Mouse (Mus musculus) liver, embryonic 15.5 days (tissue): Measurements from ENCODE around the gene Ttll9. TPM values are rescaled to one million over a fixed set of nuclear protein-coding genes. Genes with fewer than 3 reads are reported as not detected.

Experiments
- ATAC-seq: fragments of 200-750 bp; cut with Nextera tagmentation; 2 replicates; pipeline ENCODE4 v1.8.0; 2017; ENCODE audit warnings: moderate number of reproducible peaks, mild to moderate bottlenecking, moderate library complexity; ENCODE audit not compliant: insufficient read depth
- H3K27ac ChIP-seq: fragments of 300-500 bp; sonication (generic); replicated peaks from 2 replicates; pipeline ENCODE4 v1.5.1; 2015; ENCODE audit warnings: mild to moderate bottlenecking, inconsistent platforms
- H3K27me3 ChIP-seq: fragments of 300-500 bp; sonication (generic); 2 replicates; pipeline ENCODE4 v1.6.1; 2015; ENCODE audit warnings: mild to moderate bottlenecking, inconsistent platforms
- H3K36me3 ChIP-seq: fragments of 300-500 bp; sonication (generic); replicated peaks from 2 replicates; pipeline ENCODE4 v1.6.1; 2015; ENCODE audit warnings: moderate library complexity, mild to moderate bottlenecking, inconsistent platforms
- H3K4me1 ChIP-seq: fragments of 300-500 bp; sonication (generic); replicated peaks from 2 replicates; pipeline ENCODE4 v1.6.1; 2015; ENCODE audit warnings: inconsistent platforms
- H3K4me2 ChIP-seq: fragments of 300-500 bp; sonication (generic); 2 replicates; pipeline ENCODE4 v1.6.1; 2015; ENCODE audit warnings: moderate library complexity, mild to moderate bottlenecking, inconsistent platforms
- H3K4me3 ChIP-seq: fragments of 300-500 bp; sonication (generic); replicated peaks from 2 replicates; pipeline ENCODE4 v1.5.1; 2015; ENCODE audit warnings: mild to moderate bottlenecking, inconsistent platforms
- H3K9ac ChIP-seq: fragments of 300-500 bp; sonication (generic); 2 replicates; pipeline ENCODE4 v1.6.1; 2015; ENCODE audit warnings: moderate library complexity, mild to moderate bottlenecking, inconsistent platforms
- H3K9me3 ChIP-seq: fragments of 300-500 bp; sonication (generic); replicated peaks from 2 replicates; pipeline ENCODE4 v1.6.1; 2016; ENCODE audit warnings: inconsistent platforms
- WGBS: fragments of 180-500 bp; shearing (Covaris S2); methylation state at CpG from one replicate; pipeline ENCODE4 v1.1.7; 2015; ENCODE audit warnings: mixed read lengths; ENCODE audit not compliant: insufficient replicate concordance; 5-methylcytosine and 5-hydroxymethylcytosine counted together
- polyA plus RNA-seq: library from polyadenylated mRNA; unstranded; fragments of >200 nt; fragmentation: Nextera tagmentation; extraction: Ambion mirVana; gene quantifications from 2 replicates; pipeline ENCODE4 v1.2.1, GENCODE M21; 2015

Gene Ttll9
- polyA plus RNA-seq, 1 experiment from 2014 or later, result 0.12 TPM

DNA sequence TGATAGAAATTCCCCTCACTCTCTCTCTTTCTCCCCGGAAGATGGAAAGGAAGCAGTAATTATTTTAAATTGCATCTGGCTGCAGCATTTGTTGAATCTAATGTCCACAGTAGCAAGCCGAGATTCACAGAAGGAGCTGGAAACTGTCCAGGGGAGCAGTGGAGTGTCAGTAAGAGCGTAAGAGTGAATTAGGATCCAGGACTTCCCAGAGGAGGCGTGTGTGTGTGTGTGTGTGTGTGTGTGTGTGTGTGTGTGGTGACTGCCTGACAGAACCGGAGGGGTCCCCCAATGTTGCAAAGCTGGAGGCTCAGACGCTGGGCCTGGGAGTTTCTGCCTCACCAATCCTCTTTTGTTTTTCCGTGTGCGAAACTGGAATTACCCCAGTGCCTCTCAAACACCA, 53.5 kb downstream of the Ttll9 start:
- Histone ChIP-seq H3K4me1 (peaks cover 13% of the 10 kb centered on the region), H3K9ac (no peak overlapping the region), H3K4me2 (peak overlapping the region; percentile 91; the same call in 1 of the 2 replicates), H3K9me3 (no peaks in the 10 kb centered on the region), H3K36me3 (peaks cover 27% of the 10 kb centered on the region), H3K4me3 (no peak overlapping the region), H3K27me3 (peaks cover 21% of the 10 kb centered on the region), H3K27ac (no peak overlapping the region)
- 42% methylated on average over 8 of the region's 8 CpGs for WGBS
- no peak for ATAC-seq

DNA sequence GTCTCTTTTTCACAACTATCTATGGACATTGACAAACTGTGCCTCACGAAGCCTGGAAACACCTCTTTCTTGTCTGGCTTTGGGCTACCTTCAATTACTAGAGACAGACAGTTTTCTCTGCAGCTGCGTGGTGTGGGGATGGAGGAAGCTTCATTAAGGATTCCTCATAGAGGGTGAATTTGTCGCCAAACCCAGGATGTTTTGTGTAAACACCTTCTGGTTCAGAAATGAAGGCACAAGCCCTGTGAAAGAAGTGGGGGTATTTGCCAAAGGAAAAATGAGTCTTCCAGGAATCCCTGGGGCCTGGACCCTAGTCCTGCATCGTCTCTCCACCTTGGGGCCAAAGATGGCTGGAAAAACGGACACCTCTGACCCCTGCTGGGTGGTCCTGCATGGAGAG, 54.5 kb downstream of the Ttll9 start:
- Histone ChIP-seq H3K36me3 (peaks cover 19% of the 10 kb centered on the region), H3K27ac (no peak overlapping the region), H3K4me2 (no peak overlapping the region), H3K4me1 (peaks cover 13% of the 10 kb centered on the region), H3K27me3 (peaks cover 21% of the 10 kb centered on the region), H3K9ac (no peak overlapping the region), H3K4me3 (no peak overlapping the region), H3K9me3 (no peaks in the 10 kb centered on the region)
- no peak for ATAC-seq
- 32% methylated on average over 5 of the region's 5 CpGs for WGBS

DNA sequence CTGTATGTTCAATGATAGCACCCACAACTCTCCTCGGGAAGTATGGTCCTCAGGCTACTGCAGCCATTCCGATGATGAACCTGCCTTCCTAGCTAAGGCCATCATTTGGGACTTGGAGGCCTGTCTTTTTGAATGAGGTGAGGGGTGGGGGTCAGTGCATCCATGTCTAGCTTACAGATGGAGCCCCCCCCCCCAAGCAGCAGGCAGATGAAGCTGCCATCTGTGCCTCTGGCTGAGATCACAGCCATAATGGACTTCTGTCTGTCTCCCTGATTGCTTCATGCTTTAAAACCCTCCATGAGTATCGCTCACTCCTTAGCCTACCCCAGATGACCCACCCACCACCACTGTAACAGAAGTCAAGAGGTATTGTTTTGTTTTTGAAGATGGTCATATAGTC, 57.1 kb downstream of the Ttll9 start:
- WGBS, result 67% methylated on average over 3 of the region's 3 CpGs
- Histone ChIP-seq H3K36me3 (no peaks in the 10 kb centered on the region), H3K4me1 (peaks cover 6% of the 10 kb centered on the region), H3K9me3 (no peaks in the 10 kb centered on the region), H3K4me3 (no peak overlapping the region), H3K27ac (no peak overlapping the region), H3K27me3 (peaks cover 21% of the 10 kb centered on the region), H3K9ac (no peak overlapping the region), H3K4me2 (no peak overlapping the region)
- no peak for ATAC-seq

DNA sequence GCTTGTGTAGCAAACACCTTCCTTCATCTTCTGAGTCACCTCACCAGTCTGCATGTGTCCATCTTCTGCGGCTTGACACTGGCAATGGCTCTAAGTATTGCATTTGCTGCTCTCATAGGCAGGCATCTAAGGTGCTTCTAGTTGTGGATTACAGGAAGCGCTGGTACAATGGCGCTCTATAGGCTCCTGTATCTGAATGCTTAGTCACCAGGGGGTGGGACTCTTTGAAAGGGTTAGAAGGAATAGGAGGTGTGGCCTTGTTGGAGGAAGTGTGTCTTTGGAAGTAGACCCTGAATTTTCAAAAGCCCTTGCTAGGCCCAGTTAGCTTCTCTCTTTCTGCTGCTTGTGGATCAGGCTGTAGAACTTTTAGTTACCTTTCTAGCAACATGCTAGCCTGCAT, 58.9 kb downstream of the Ttll9 start:
- no peak for ATAC-seq
- 45% methylated on average over 3 of the region's 3 CpGs for WGBS
- H3K4me1 ChIP-seq, result no peaks in the 10 kb centered on the region

DNA sequence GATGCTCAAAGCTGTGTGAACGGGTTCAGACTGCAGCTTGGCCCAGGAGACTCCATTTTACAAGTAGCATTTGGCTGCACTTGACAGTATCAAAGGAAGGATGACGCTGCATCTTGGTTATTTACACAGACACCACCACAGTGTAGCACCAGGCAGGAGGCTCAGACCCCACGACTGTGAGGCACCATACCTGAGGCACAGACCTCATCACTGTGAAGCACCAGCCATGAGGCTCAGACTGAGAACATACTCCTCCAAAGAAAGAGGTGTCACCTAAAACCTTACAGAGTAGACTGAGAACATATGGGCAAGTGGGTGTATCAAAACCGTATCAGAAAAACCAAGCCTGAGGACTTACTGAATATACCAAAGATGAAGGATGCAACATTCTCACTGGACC, 60.6 kb downstream of the Ttll9 start:
- 37% methylated on average over 4 of the region's 4 CpGs for WGBS
- Histone ChIP-seq H3K27ac (no peak overlapping the region), H3K4me1 (no peaks in the 10 kb centered on the region), H3K4me3 (no peak overlapping the region), H3K9ac (no peak overlapping the region), H3K27me3 (peaks cover 18% of the 10 kb centered on the region; the same call in 1 of the 2 replicates), H3K9me3 (no peaks in the 10 kb centered on the region), H3K4me2 (no peak overlapping the region), H3K36me3 (no peaks in the 10 kb centered on the region)
- no peak for ATAC-seq

More for the DNA sequence above, 58.9 kb downstream of the Ttll9 start:
- Histone ChIP-seq H3K4me3 (no peak overlapping the region), H3K36me3 (no peaks in the 10 kb centered on the region), H3K9me3 (no peaks in the 10 kb centered on the region), H3K27ac (no peak overlapping the region), H3K9ac (no peak overlapping the region), H3K4me2 (no peak overlapping the region), H3K27me3 (peaks cover 21% of the 10 kb centered on the region)

DNA sequence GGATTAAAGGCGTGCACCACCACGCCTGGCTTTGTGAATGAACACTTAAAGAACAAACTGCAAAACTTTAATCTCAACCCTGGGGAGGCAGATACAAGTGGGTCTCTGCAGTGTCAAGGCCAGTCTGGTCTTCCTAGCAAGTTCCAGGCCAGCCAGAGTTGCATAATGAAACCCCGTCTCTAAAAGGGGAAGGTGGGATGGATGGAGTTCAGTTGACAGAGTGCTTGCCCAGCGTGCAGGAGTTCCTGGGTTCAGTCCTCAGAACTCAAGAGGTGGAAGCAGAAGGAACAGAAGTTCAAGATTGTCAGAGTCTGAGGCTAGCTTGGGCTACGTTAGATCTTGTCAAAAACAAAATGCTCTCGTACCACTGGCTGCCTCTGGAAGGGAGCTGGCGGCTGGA, 63.8 kb downstream of the Ttll9 start:
- H3K4me1 ChIP-seq, result no peaks in the 10 kb centered on the region
- H3K27me3 ChIP-seq, result peaks cover 36% of the 10 kb centered on the region
- no peak overlapping the region for H3K4me3 ChIP-seq
- no peaks in the 10 kb centered on the region for H3K9me3 ChIP-seq
- H3K4me2 ChIP-seq, result no peak overlapping the region
- H3K36me3 ChIP-seq, result no peaks in the 10 kb centered on the region
- WGBS, result 47% methylated on average over 7 of the region's 7 CpGs
- no peak overlapping the region for H3K9ac ChIP-seq
- H3K27ac ChIP-seq, result no peak overlapping the region
- ATAC-seq, result no peak

DNA sequence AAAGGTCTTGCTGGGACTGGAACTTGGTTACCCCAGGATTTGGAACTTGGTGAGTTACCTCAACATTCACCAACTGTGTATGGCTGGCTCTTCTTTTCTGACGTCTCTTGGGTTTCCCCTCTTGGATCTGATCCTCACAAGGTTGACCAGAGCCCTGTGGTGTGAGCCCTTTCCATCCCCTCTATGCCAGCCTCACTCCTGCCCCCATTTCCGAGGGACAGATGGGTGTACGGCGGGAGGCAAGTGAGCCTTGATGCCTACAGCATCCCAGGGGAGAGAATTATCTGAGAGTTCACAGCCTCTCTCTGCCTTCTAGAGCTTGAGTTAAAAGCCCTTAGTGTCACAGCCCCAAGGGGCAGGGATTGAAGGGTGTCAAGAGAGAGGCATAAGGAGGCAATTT, 65.2 kb downstream of the Ttll9 start:
- H3K27ac ChIP-seq, result no peak overlapping the region
- no peak for ATAC-seq
- no peak overlapping the region for H3K9ac ChIP-seq
- H3K4me1 ChIP-seq, result peaks cover 8% of the 10 kb centered on the region; the same call in 1 of the 2 replicates
- H3K4me2 ChIP-seq, result no peak overlapping the region
- no peak overlapping the region for H3K4me3 ChIP-seq
- WGBS, result 36% methylated on average over 4 of the region's 4 CpGs
- peaks cover 51% of the 10 kb centered on the region for H3K27me3 ChIP-seq
- H3K9me3 ChIP-seq, result no peaks in the 10 kb centered on the region
- H3K36me3 ChIP-seq, result no peaks in the 10 kb centered on the region

DNA sequence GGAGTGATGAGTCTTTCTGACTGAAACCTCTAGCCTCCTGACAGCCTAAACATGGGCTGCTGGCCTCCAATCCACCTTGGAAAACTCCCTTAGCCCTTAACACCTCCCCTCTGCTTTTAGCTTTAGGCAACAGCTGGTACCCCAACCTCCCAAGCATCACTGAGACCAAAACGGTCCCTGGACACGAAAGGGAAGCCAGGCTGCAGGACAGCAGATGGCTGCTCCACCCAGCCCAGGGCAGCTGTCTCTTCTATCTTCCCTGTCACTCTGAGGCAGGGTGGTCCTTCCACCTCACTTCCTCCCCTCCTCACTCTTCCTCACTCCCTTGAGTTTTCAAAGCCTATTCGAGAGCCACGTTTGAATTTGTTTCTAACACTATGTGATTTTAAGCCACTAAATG, 68.1 kb downstream of the Ttll9 start:
- Histone ChIP-seq H3K4me1 (peaks cover 8% of the 10 kb centered on the region; the same call in 1 of the 2 replicates), H3K4me3 (no peak overlapping the region), H3K27ac (no peak overlapping the region), H3K4me2 (no peak overlapping the region), H3K9ac (no peak overlapping the region), H3K27me3 (peaks cover 80% of the 10 kb centered on the region), H3K36me3 (no peaks in the 10 kb centered on the region), H3K9me3 (no peaks in the 10 kb centered on the region)
- WGBS, result 13% methylated on average over 4 of the region's 4 CpGs
- ATAC-seq, result no peak

DNA sequence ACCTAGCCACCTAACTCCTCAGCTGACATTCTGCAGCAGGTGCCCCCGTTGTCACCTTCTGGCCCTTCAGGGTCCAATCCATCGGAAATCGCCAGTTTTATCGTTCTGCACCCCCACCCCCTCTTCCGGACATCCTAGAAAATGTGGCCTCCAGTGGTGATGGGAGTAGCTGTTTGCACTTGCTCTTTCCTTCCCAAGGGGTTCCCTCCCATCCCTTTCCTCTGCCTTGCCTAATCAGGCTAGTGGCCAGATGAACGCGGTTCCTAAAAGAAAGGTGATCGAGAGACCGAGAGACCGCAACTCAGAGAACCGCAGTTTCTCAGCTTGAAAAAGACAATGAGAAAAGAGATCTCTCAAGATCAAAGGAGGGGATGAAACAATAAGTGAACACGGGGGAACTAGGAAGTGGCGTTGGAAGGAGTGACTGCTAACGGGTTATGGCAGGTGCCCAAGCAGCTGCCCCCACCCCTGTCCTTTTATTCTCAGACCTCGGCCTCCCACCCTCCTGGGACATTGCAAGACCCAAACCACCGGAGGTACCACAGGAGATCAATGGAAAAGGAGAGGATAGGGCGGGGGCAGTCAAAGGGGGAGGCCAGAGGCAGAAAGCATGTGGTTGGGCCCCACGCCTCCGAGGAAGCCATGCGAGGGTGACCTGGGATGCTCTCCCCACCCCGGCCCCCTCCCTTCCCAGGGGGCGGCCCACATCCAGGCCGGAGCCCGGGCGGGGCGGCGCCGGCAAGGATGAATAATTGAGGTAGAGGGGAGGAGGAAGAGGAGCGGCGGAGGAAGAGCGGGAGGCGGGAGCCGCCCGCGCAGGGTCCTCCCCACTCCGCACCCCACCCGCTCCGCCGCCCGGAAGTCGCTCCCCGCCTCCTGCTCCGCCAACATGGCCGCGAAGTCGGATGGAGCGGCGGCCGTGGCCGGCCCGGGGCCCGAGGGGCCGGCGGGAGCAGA, 69.1 kb downstream of the Ttll9 start, which contains the start of gene Xkr7:
Xkr7 (plus strand) TSS at position 727 of the 957 bp plus-strand sequence.
- Histone ChIP-seq H3K9ac (no peak within 1 kb of the TSS), H3K9me3 (no peaks in the 10 kb centered on the region), H3K27me3 (peaks cover 81% of the 10 kb centered on the region), H3K27ac (no peak within 1 kb of the TSS), H3K36me3 (no peaks in the 10 kb centered on the region), H3K4me3 (peak within 1 kb of the TSS; percentile 34), H3K4me1 (peaks cover 8% of the 10 kb centered on the region; the same call in 1 of the 2 replicates), H3K4me2 (peak within 1 kb of the TSS; percentile 63)
- WGBS, result 2% methylated on average over 48 of the region's 54 CpGs
- ATAC-seq, result no peak

DNA sequence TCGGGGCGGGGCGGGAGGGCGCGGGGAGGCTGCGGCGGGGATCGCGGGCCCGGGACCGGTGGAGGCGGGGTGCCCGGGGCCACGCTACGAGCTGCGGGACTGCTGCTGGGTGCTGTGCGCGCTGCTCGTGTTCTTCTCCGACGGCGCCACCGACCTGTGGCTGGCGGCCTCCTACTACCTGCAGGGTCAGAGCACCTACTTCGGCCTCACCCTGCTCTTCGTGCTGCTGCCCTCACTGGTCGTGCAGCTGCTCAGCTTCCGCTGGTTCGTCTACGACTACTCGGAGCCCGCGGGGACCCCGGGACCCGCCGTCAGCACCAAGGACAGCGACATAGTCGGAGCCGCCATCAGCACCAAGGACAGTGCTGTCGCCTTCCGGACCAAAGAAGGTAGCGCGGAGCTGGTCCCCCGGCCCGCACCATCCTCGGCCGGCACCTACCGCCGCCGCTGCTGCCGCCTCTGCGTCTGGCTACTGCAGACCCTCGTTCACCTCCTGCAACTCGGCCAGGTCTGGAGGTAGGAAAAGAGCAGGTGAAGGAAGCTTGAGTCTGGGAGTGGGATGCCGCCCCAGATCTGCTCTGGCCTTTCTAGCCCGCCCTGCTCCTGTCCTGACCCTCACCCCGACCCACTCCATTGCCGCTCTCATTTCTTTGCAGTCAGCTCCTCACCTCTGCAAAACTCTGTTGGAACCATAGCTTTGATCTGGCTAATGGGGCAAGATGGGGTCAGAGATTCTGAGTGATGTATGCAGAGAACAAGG, 70.0 kb downstream of the Ttll9 start:
- peaks cover 8% of the 10 kb centered on the region; the same call in 1 of the 2 replicates for H3K4me1 ChIP-seq
- 1% methylated on average over 57 of the region's 58 CpGs for WGBS
- no peak overlapping the region for H3K27ac ChIP-seq
- no peaks in the 10 kb centered on the region for H3K9me3 ChIP-seq
- no peak; the same call in 1 of the 2 replicates for ATAC-seq
- H3K4me2 ChIP-seq, result peak overlapping the region; percentile 63
- H3K27me3 ChIP-seq, result peaks cover 73% of the 10 kb centered on the region
- H3K36me3 ChIP-seq, result no peaks in the 10 kb centered on the region
- H3K9ac ChIP-seq, result no peak overlapping the region
- H3K4me3 ChIP-seq, result peak overlapping the region; percentile 34

DNA sequence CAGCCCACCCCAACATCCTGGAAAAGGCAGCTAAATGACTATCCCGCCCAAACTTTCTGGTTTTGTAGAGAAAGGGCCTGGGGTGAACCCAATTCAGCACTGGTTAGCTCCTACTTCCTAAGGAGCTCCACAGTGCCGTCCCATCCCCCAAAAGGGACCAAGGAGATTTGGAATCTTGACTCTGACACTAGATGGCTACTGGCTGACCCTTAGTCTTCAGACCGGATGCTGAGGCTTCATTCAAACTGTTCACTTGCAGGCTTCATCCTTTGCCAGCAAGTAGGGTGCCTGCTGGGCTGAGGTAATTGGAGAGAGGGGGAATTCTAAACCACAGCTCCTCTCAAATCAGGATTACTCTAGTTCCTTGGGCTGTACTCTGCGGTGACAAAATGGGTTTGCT, 70.7 kb downstream of the Ttll9 start:
- H3K4me1 ChIP-seq, result peaks cover 8% of the 10 kb centered on the region; the same call in 1 of the 2 replicates
- H3K9me3 ChIP-seq, result no peaks in the 10 kb centered on the region
- H3K27ac ChIP-seq, result no peak overlapping the region
- H3K4me2 ChIP-seq, result no peak overlapping the region
- ATAC-seq, result no peak
- H3K27me3 ChIP-seq, result peaks cover 75% of the 10 kb centered on the region
- WGBS, result 16% methylated on average over 4 of the region's 4 CpGs
- H3K36me3 ChIP-seq, result no peaks in the 10 kb centered on the region
- no peak overlapping the region for H3K4me3 ChIP-seq
- H3K9ac ChIP-seq, result no peak overlapping the region
